Mouse (Mus musculus) spleen, postnatal 10 days (tissue): ENCODE results near the gene 1700031F05Rik.
"Not testable (repeated sequence)": the region's sequence is repeated elsewhere in the genome, so short reads cannot be mapped to it uniquely, and the experiment has no call there.

Experiments used
- DNase-seq, 2 experiments: peaks; one replicate each; pipeline ENCODE4 v3.0.0; 2021 to 2022; ENCODE audit warnings: low spot score in 2 of 2

Gene 1700031F05Rik

DNA sequence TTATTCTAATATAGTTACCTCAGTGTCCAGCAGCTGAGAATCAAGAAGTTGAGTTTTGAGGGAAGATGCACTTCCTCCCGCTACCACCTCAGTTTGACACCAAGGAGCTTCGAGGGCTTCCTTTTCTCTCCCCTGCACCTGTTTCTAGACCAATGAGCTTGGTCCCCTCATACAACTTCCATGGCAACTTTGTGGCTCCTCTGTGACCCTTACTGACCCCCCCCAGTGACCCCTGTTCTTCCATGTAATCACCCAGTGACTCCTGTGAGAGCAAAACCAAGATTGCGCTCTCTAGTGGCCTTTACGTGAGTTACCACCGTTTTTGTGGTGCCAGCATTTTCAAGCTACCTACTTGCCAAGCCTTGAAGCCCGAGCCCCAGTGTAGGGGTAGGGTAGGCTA is at the start of gene 1700031F05Rik:
1700031F05Rik (minus strand) TSS at position 101 of the 400 bp plus-strand sequence.
- no peak for DNase-seq

DNA sequence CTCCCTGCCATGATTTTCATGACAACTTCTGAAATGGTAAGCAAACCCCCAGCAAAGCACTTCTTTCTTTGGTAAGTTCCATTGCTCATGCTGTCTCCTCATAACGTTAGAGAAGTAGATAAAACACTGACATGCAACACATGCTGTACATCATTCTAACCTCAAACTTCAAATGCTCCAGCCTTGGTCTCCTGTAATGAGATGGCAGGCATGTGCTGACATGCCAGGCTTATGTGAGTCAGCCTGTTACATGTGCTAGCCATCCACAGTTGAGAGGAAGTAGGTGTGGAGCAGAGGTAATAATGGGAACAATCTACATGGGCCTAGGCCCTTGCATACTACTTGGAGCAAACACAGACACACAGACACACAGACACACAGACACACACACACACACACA is 47.1 kb upstream of the 1700031F05Rik start:
- DNase-seq = not testable (repeated sequence)

DNA sequence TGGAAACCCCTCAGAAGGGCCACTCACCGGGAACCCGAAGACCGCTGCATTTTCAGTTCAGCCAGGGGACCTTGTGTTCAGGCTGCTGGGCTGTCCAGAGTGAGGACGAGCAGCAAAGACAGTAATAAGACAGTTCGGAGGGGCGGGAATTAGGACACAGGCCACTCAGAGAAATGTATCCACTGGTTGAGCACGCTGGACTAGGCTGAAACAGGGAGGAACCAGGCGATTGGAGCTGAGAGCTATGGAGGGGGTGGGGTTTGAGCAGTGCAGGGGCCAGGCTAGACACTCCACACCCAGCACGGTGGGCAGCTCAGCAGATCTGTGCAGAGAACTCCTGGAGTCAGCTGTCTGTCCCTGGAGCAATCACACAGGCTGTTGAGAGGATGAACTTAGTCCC is 40.8 kb upstream of the 1700031F05Rik start, which contains the start of the genes Dmrtc1a and 1700011M02Rik:
Dmrtc1a (minus strand) TSS at position 101 of the 400 bp plus-strand sequence.
1700011M02Rik (plus strand) TSS at position 319 of the 400 bp plus-strand sequence.
- not testable (repeated sequence) for DNase-seq

- not testable (repeated sequence) for DNase-seq
Measured at GRCm38 (mm10) chrX:102854516-102854915, 13.3 kb downstream of the 1700031F05Rik start, which contains the start of gene Dmrtc1c2. TSS of gene Dmrtc1c2 (minus strand) at chrX:102854616.

GRCm38 (mm10) chrX:102812311-102812710 is 55.5 kb downstream of the 1700031F05Rik start:
- no peak for DNase-seq
